Mouse (Mus musculus): Measurements from ENCODE around the gene Hmgcs2. TPM values are rescaled to one million over a fixed set of nuclear protein-coding genes. Genes with fewer than 3 reads are reported as not detected.
"Not testable (repeated sequence)": the region's sequence is repeated elsewhere in the genome, so short reads cannot be mapped to it uniquely, and the experiment has no call there.

Hmgcs2 gene
- polyA plus RNA-seq, 1 experiment, result not detected

DNA sequence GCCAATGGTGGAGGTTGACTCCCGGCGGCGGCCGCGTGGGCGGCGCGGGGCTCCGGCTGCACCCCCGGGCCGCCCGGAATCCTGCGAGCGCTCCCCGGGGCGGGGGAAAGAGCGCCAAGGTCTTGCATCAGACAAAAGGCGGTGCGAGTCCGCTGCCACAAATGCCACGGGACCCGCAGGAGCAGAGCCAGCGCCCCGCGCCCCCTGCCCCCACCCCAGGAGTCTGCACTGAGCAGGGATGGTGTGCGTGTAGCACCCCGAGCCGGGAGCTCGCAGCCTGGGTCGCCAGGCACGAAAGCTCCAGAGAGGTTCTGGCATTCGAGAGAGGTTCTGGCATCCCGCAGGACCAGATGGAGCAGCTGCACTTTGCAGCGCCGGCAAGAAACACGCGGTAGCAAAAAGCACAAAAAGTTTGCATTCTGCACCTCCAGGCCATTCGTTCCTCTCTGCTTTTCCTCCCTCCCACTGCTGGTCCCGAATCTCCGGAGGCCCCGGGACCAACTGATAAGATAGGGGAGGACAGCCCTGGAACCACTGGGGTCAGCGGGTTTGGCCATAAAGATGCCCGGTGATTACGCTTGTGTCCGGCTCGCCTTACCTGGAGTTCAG is 59.0 kb downstream of the Hmgcs2 start:
- Histone ChIP-seq H3K79me2 (ENCODE audit: control insufficient read depth, insufficient read depth) (peaks cover 47% of the 10 kb centered on the region), H3K4me3 (peak overlapping the region; percentile 100), H3K4me2 (ENCODE audit: low read depth) (peak overlapping the region; percentile 88), H3K27me3 (ENCODE audit: control insufficient read depth, insufficient read depth, insufficient read length) (no peaks in the 10 kb centered on the region), H3K36me3 (ENCODE audit: control insufficient read depth, insufficient read depth) (peaks cover 11% of the 10 kb centered on the region), H3ac (ENCODE audit: control insufficient read depth, insufficient read length) (peak overlapping the region; percentile 45)
- TF ChIP-seq USF1 (IDR thresholded peaks at IDR 0.05; ENCODE audit: low read depth) (no peak), TCF12 (IDR thresholded peaks at IDR 0.05; ENCODE audit: insufficient read depth, poor library complexity, severe bottlenecking) (no peak), TCF3 (IDR thresholded peaks at IDR 0.05; ENCODE audit: insufficient read length, low read depth) (no peak), POLR2A (IDR thresholded peaks at IDR 0.05; ENCODE audit: insufficient read length, low read depth) (peak; percentile 35), MYOG (IDR thresholded peaks at IDR 0.05; ENCODE audit: control insufficient read depth in 1 of 3, insufficient read depth in 1 of 3, insufficient read length in 2 of 3, low read depth in 2 of 3) (peak in 1 of 3 experiments; percentile 71), MAX (IDR thresholded peaks at IDR 0.05; ENCODE audit: low read depth) (no peak), REST (IDR thresholded peaks at IDR 0.05; ENCODE audit: insufficient read depth, insufficient read length) (no peak), CEBPB (IDR thresholded peaks at IDR 0.05; ENCODE audit: insufficient read depth, poor library complexity, severe bottlenecking) (0 out of 2 replicates have a peak, but pooled peaks have one; percentile 24), MYOD1 (IDR thresholded peaks at IDR 0.05; ENCODE audit: control insufficient read depth in 1 of 3, insufficient read length in 2 of 3, low read depth in 2 of 3) (peak in 2 of 3 experiments; percentile 7 to 24), SRF (IDR thresholded peaks at IDR 0.05; ENCODE audit: control insufficient read depth, insufficient read length, low read depth) (no peak), POLR2AphosphoS2 (IDR thresholded peaks at IDR 0.05; ENCODE audit: insufficient read length, low read depth) (no peak)

- not testable (repeated sequence) for H3K36me3 ChIP-seq (ENCODE audit: control insufficient read depth, insufficient read depth); H3K27me3 ChIP-seq (ENCODE audit: control insufficient read depth, insufficient read depth, insufficient read length)
- peak within 1 kb of the TSS; percentile 100 for H3K4me3 ChIP-seq
- H3K79me2 ChIP-seq (ENCODE audit: control insufficient read depth, insufficient read depth), result peaks cover 42% of the 10 kb centered on the region
- peak within 1 kb of the TSS; percentile 88 for H3K4me2 ChIP-seq (ENCODE audit: low read depth)
- peak within 1 kb of the TSS; percentile 45 for H3ac ChIP-seq (ENCODE audit: control insufficient read depth, insufficient read length)
- TF ChIP-seq POLR2AphosphoS2 (IDR thresholded peaks at IDR 0.05; ENCODE audit: insufficient read length, low read depth), result peak; percentile 59
- TF ChIP-seq POLR2A (IDR thresholded peaks at IDR 0.05; ENCODE audit: insufficient read length, low read depth), result peak; percentile 58
- peak; percentile 62 for TF ChIP-seq E2F4 (IDR thresholded peaks at IDR 0.05; ENCODE audit: insufficient read depth)
Observed at GRCm38 (mm10) chr3:98339706-98340109, 59.5 kb downstream of the Hmgcs2 start, which contains the start of gene Phgdh. Gene Phgdh, minus strand, starts transcription at chr3:98339990.

- Histone ChIP-seq H3K27me3 (ENCODE audit: control insufficient read depth, insufficient read depth, insufficient read length) (no peaks in the 10 kb centered on the region), H3ac (ENCODE audit: control insufficient read depth, insufficient read length) (no peak overlapping the region), H3K36me3 (ENCODE audit: control insufficient read depth, insufficient read depth) (no peaks in the 10 kb centered on the region), H3K4me2 (ENCODE audit: low read depth) (no peak overlapping the region), H3K79me2 (ENCODE audit: control insufficient read depth, insufficient read depth) (peaks cover 29% of the 10 kb centered on the region), H3K4me3 (no peak overlapping the region)
- TF ChIP-seq E2F4 (IDR thresholded peaks at IDR 0.05; ENCODE audit: insufficient read depth) (no peak), MYOG (IDR thresholded peaks at IDR 0.05; ENCODE audit: control insufficient read depth in 1 of 3, insufficient read depth in 1 of 3, insufficient read length in 2 of 3, low read depth in 2 of 3) (no peak), CEBPB (IDR thresholded peaks at IDR 0.05; ENCODE audit: insufficient read depth, poor library complexity, severe bottlenecking) (no peak), USF1 (IDR thresholded peaks at IDR 0.05; ENCODE audit: low read depth) (no peak), TCF3 (IDR thresholded peaks at IDR 0.05; ENCODE audit: insufficient read length, low read depth) (no peak), MYOD1 (IDR thresholded peaks at IDR 0.05; ENCODE audit: control insufficient read depth in 1 of 3, insufficient read length in 2 of 3, low read depth in 2 of 3) (no peak), SRF (IDR thresholded peaks at IDR 0.05; ENCODE audit: control insufficient read depth, insufficient read length, low read depth) (no peak), TCF12 (IDR thresholded peaks at IDR 0.05; ENCODE audit: insufficient read depth, poor library complexity, severe bottlenecking) (no peak)
Observed at GRCm38 (mm10) chr3:98340818-98341594, 60.8 kb downstream of the Hmgcs2 start.

DNA sequence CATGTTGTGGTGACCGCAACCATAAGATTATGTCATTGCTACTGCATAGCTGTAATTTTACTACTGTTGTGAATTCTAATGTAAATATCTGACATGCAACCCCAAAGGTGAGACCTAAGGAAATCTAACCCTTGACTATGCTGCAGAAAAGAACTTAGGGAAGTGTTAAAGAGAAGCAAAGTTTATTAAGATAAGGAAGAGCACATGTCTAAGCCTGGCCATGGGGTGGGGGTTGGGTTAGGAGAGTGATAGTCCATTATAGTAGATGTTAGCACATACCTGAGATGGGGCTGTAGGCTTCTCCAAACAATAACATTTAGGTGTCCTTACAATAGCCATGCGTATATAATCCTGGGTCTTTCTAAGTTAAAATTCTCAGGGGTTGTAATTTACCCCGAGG is 63.0 kb downstream of the Hmgcs2 start:
- no peak overlapping the region for H3ac ChIP-seq (ENCODE audit: control insufficient read depth, insufficient read length)
- no peaks in the 10 kb centered on the region for H3K36me3 ChIP-seq (ENCODE audit: control insufficient read depth, insufficient read depth)
- H3K4me2 ChIP-seq (ENCODE audit: low read depth), result no peak overlapping the region

GRCm38 (mm10) chr3:98348106-98348505 is 67.9 kb downstream of the Hmgcs2 start:
- no peaks in the 10 kb centered on the region for H3K36me3 ChIP-seq (ENCODE audit: control insufficient read depth, insufficient read depth)
- H3K27me3 ChIP-seq (ENCODE audit: control insufficient read depth, insufficient read depth, insufficient read length), result no peaks in the 10 kb centered on the region
- H3K4me3 ChIP-seq, result no peak overlapping the region
- no peak overlapping the region for H3ac ChIP-seq (ENCODE audit: control insufficient read depth, insufficient read length)
- H3K4me2 ChIP-seq (ENCODE audit: low read depth), result no peak overlapping the region
- TF ChIP-seq POLR2A (IDR thresholded peaks at IDR 0.05; ENCODE audit: insufficient read length, low read depth), result no peak
- TF ChIP-seq TCF12 (IDR thresholded peaks at IDR 0.05; ENCODE audit: insufficient read depth, poor library complexity, severe bottlenecking), result no peak
- TF ChIP-seq USF1 (IDR thresholded peaks at IDR 0.05; ENCODE audit: low read depth), result no peak
- no peak for TF ChIP-seq MAX (IDR thresholded peaks at IDR 0.05; ENCODE audit: low read depth)
- TF ChIP-seq E2F4 (IDR thresholded peaks at IDR 0.05; ENCODE audit: insufficient read depth), result no peak
- TF ChIP-seq MYOD1 (IDR thresholded peaks at IDR 0.05; ENCODE audit: control insufficient read depth in 1 of 3, insufficient read length in 2 of 3, low read depth in 2 of 3), result no peak
- TF ChIP-seq REST (IDR thresholded peaks at IDR 0.05; ENCODE audit: insufficient read depth, insufficient read length), result no peak
- TF ChIP-seq TCF3 (IDR thresholded peaks at IDR 0.05; ENCODE audit: insufficient read length, low read depth), result no peak
- no peak for TF ChIP-seq POLR2AphosphoS2 (IDR thresholded peaks at IDR 0.05; ENCODE audit: insufficient read length, low read depth)
- TF ChIP-seq CEBPB (IDR thresholded peaks at IDR 0.05; ENCODE audit: insufficient read depth, poor library complexity, severe bottlenecking), result no peak
- no peak for TF ChIP-seq MYOG (IDR thresholded peaks at IDR 0.05; ENCODE audit: control insufficient read depth in 1 of 3, insufficient read depth in 1 of 3, insufficient read length in 2 of 3, low read depth in 2 of 3)
- no peak for TF ChIP-seq SRF (IDR thresholded peaks at IDR 0.05; ENCODE audit: control insufficient read depth, insufficient read length, low read depth)
- H3K79me2 ChIP-seq (ENCODE audit: control insufficient read depth, insufficient read depth), result no peaks in the 10 kb centered on the region

More for the DNA sequence above, 63.0 kb downstream of the Hmgcs2 start:
- H3K27me3 ChIP-seq (ENCODE audit: control insufficient read depth, insufficient read depth, insufficient read length), result no peaks in the 10 kb centered on the region
- no peak overlapping the region for H3K4me3 ChIP-seq
- peaks cover 7% of the 10 kb centered on the region for H3K79me2 ChIP-seq (ENCODE audit: control insufficient read depth, insufficient read depth)
- no peak for TF ChIP-seq SRF (IDR thresholded peaks at IDR 0.05; ENCODE audit: control insufficient read depth, insufficient read length, low read depth)
- no peak for TF ChIP-seq TCF12 (IDR thresholded peaks at IDR 0.05; ENCODE audit: insufficient read depth, poor library complexity, severe bottlenecking)
- TF ChIP-seq E2F4 (IDR thresholded peaks at IDR 0.05; ENCODE audit: insufficient read depth), result no peak
- TF ChIP-seq MYOG (IDR thresholded peaks at IDR 0.05; ENCODE audit: control insufficient read depth in 1 of 3, insufficient read depth in 1 of 3, insufficient read length in 2 of 3, low read depth in 2 of 3), result no peak
- TF ChIP-seq MAX (IDR thresholded peaks at IDR 0.05; ENCODE audit: low read depth), result no peak

Measured in myocyte (in vitro differentiated cells).